Mouse (Mus musculus): Measurements from ENCODE around the gene Yipf1.

- no peak for TF ChIP-seq CTCF (IDR thresholded peaks at IDR 0.05; ENCODE audit: low read depth)
- no peak for TF ChIP-seq EP300 (IDR thresholded peaks at IDR 0.05; ENCODE audit: low read depth)
Observed at GRCm38 (mm10) chr4:107278188-107278707, 35.9 kb upstream of the Yipf1 start.

Data from liver, postnatal 0 days (tissue).